Mouse (Mus musculus) liver, embryonic 13.5 days (tissue): Measurements from ENCODE around the gene Nfatc4. TPM values are rescaled to one million over a fixed set of nuclear protein-coding genes. Genes with fewer than 3 reads are reported as not detected.

Experiments
- ATAC-seq: fragments of 200-750 bp; cut with Nextera tagmentation; 2 replicates; pipeline ENCODE4 v1.8.0; 2017; ENCODE audit warnings: low read depth, mild to moderate bottlenecking, moderate number of reproducible peaks, moderate library complexity
- DNase-seq: peaks from one replicate; pipeline ENCODE4 v3.0.0; 2022
- H3K27ac ChIP-seq: fragments of 300-500 bp; sonication (generic); 2 replicates; pipeline ENCODE4 v1.5.1; 2015; ENCODE audit warnings: moderate library complexity, mild to moderate bottlenecking, inconsistent platforms
- H3K27me3 ChIP-seq: fragments of 300-500 bp; sonication (generic); 2 replicates; pipeline ENCODE4 v1.6.1; 2015; ENCODE audit warnings: mild to moderate bottlenecking, inconsistent platforms
- H3K36me3 ChIP-seq: fragments of 300-500 bp; sonication (generic); 2 replicates; pipeline ENCODE4 v1.6.1; 2015; ENCODE audit warnings: mild to moderate bottlenecking, inconsistent platforms
- H3K4me1 ChIP-seq: fragments of 300-500 bp; sonication (generic); replicated peaks from 2 replicates; pipeline ENCODE4 v1.6.1; 2015; ENCODE audit warnings: inconsistent platforms
- H3K4me2 ChIP-seq: fragments of 300-500 bp; sonication (generic); 2 replicates; pipeline ENCODE4 v1.6.1; 2015; ENCODE audit warnings: inconsistent platforms, mild to moderate bottlenecking, moderate library complexity
- H3K4me3 ChIP-seq: fragments of 300-500 bp; sonication (generic); replicated peaks from 2 replicates; pipeline ENCODE4 v1.5.1; 2015; ENCODE audit warnings: mild to moderate bottlenecking, inconsistent platforms
- H3K9ac ChIP-seq: fragments of 300-500 bp; sonication (generic); 2 replicates; pipeline ENCODE4 v1.6.1; 2015; ENCODE audit warnings: mild to moderate bottlenecking, inconsistent platforms
- H3K9me3 ChIP-seq: fragments of 300-500 bp; sonication (generic); replicated peaks from 2 replicates; pipeline ENCODE4 v1.6.1; 2016; ENCODE audit warnings: inconsistent platforms
- WGBS: fragments of 180-500 bp; shearing (Covaris S2); methylation state at CpG from one replicate; pipeline ENCODE4 v1.1.7; 2015; ENCODE audit not compliant: insufficient replicate concordance; 5-methylcytosine and 5-hydroxymethylcytosine counted together
- polyA plus RNA-seq: library from polyadenylated mRNA; unstranded; fragments of >200 nt; fragmentation: Nextera tagmentation; extraction: Ambion mirVana; gene quantifications from 2 replicates; pipeline ENCODE4 v1.2.1, GENCODE M21; 2015

Gene Nfatc4
- polyA plus RNA-seq, 1 experiment from 2014 or later: 1.5 TPM

DNA sequence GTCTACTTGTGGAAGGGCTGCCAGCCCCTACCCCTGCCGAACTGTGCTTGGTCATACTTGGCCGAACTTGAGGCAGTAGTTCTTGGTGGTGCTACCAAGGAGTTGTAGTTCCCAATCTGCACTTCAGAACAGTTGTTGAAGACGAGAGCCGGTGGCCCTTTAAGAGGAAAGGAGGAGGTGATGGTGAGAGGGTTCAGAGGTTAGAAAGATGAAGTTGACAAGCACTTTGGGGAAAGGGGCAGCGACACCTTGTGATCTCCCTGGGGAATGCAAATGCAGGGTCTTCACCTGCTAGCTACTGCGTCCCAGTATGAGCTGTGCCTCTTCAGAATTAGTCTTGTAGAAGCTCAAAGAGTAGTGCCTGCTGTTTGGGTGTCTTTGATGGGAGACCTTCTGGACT lies 37.7 kb upstream of the Nfatc4 start:
- H3K27ac ChIP-seq: no peak overlapping the region
- no peak overlapping the region for H3K4me3 ChIP-seq
- WGBS: 41% methylated on average over 6 of the region's 6 CpGs
- H3K4me1 ChIP-seq: peaks cover 20% of the 10 kb centered on the region
- H3K9ac ChIP-seq: no peak overlapping the region
- H3K9me3 ChIP-seq: no peaks in the 10 kb centered on the region
- no peak overlapping the region for H3K4me2 ChIP-seq
- DNase-seq (no peak), ATAC-seq (no peak)
- H3K36me3 ChIP-seq: 0 out of 2 replicates have a peak, but pooled peaks cover 2% of the 10 kb centered on the region
- peaks cover 63% of the 10 kb centered on the region for H3K27me3 ChIP-seq

GRCm38 (mm10) chr14:55787731-55788130 lies 35.2 kb upstream of the Nfatc4 start:
- Histone ChIP-seq H3K4me1 (peaks cover 16% of the 10 kb centered on the region), H3K27ac (no peak overlapping the region)
- ATAC-seq: no peak

DNA sequence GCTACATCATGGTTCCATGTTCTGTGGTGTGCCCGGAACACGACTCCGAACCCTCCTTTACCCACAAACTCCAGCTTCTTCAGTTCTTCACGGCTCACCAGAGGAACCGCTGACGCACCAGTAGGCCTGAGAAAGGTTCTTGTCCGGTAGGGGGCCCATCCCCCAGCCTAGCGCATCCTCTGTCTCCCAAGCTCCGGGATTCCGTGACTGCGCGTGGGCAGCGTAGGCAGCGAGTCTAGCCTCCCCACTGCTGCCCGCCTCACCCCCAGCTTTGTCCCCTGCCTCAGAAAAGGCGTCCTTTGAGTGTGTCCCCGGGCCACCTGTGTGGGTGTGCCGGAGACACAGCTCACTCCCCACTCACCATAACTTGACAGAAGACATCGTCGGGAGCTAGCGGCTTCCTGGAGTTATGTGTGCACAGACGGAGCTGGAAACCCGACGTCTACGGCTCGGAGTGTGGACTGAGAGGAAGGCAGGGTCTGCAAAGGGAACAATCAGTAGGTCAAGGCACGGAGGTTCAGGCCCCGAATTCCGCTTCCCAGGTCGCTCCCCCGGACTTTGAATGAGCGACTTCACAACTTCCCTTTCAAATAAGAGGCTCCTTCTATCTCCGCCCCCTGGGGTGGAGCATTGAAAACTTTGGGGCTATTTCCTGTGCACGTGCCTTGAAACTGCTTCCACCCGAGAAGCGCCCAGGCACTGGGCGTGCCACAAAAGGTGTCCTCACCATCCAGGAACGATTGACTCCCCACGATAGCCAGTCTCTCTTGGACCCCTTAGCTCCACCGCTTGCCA lies 34.5 kb upstream of the Nfatc4 start, which contains the start of gene Ripk3:
Gene Ripk3 (minus strand): TSS at position 610 of the 795 bp plus-strand sequence.
- ATAC-seq (peak; percentile 76), DNase-seq (peak; percentile 58)
- WGBS: 2% methylated on average over 40 of the region's 40 CpGs
- H3K4me3 ChIP-seq: peak within 1 kb of the TSS; percentile 65
- no peak within 1 kb of the TSS for H3K27ac ChIP-seq
- peaks cover 42% of the 10 kb centered on the region for H3K27me3 ChIP-seq
- 0 out of 2 replicates have a peak, but pooled peaks cover 2% of the 10 kb centered on the region for H3K36me3 ChIP-seq
- H3K4me1 ChIP-seq: peaks cover 16% of the 10 kb centered on the region
- no peaks in the 10 kb centered on the region for H3K9me3 ChIP-seq
- H3K9ac ChIP-seq: peak within 1 kb of the TSS; percentile 70
- peak within 1 kb of the TSS; percentile 91 for H3K4me2 ChIP-seq

More at GRCm38 (mm10) chr14:55787731-55788130, 35.2 kb upstream of the Nfatc4 start:
- Histone ChIP-seq H3K4me3 (peak overlapping the region; percentile 65), H3K27me3 (peaks cover 49% of the 10 kb centered on the region), H3K4me2 (peak overlapping the region; percentile 91), H3K9me3 (no peaks in the 10 kb centered on the region), H3K36me3 (0 out of 2 replicates have a peak, but pooled peaks cover 2% of the 10 kb centered on the region), H3K9ac (peak overlapping the region; percentile 70; the same call in 1 of the 2 replicates)
- DNase-seq: no peak
- 33% methylated on average over 11 of the region's 11 CpGs for WGBS

GRCm38 (mm10) chr14:55793461-55793860 lies 29.5 kb upstream of the Nfatc4 start:
- H3K4me3 ChIP-seq: no peak overlapping the region
- H3K9me3 ChIP-seq: no peaks in the 10 kb centered on the region
- 38% methylated on average over 2 of the region's 2 CpGs for WGBS
- ATAC-seq (no peak), DNase-seq (no peak)
- H3K27ac ChIP-seq: no peak overlapping the region
- no peaks in the 10 kb centered on the region for H3K27me3 ChIP-seq
- no peaks in the 10 kb centered on the region for H3K36me3 ChIP-seq
- no peak overlapping the region for H3K9ac ChIP-seq
- no peak overlapping the region for H3K4me2 ChIP-seq
- peaks cover 17% of the 10 kb centered on the region for H3K4me1 ChIP-seq

GRCm38 (mm10) chr14:55793946-55794345 lies 29.0 kb upstream of the Nfatc4 start:
- DNase-seq: no peak
- 47% methylated on average over 2 of the region's 2 CpGs for WGBS
- Histone ChIP-seq H3K36me3 (no peaks in the 10 kb centered on the region), H3K4me1 (peaks cover 13% of the 10 kb centered on the region), H3K27ac (no peak overlapping the region), H3K9ac (no peak overlapping the region), H3K27me3 (no peaks in the 10 kb centered on the region), H3K9me3 (no peaks in the 10 kb centered on the region), H3K4me3 (no peak overlapping the region), H3K4me2 (no peak overlapping the region)
- ATAC-seq: no peak

- H3K27me3 ChIP-seq: no peaks in the 10 kb centered on the region
- H3K27ac ChIP-seq: no peak overlapping the region
- H3K9me3 ChIP-seq: no peaks in the 10 kb centered on the region
- 55% methylated on average over 15 of the region's 15 CpGs for WGBS
- H3K4me3 ChIP-seq: no peak overlapping the region
- H3K4me1 ChIP-seq: peaks cover 12% of the 10 kb centered on the region
- H3K36me3 ChIP-seq: no peaks in the 10 kb centered on the region
- ATAC-seq: peak; percentile 23; the same call in 1 of the 2 replicates
- H3K4me2 ChIP-seq: no peak overlapping the region
- peak overlapping the region; percentile 17; the same call in 1 of the 2 replicates for H3K9ac ChIP-seq
- DNase-seq: no peak
Observed at GRCm38 (mm10) chr14:55795380-55796163, 27.4 kb upstream of the Nfatc4 start.

GRCm38 (mm10) chr14:55814885-55815284 lies 8.1 kb upstream of the Nfatc4 start:
- no peak overlapping the region for H3K27ac ChIP-seq
- peak overlapping the region; percentile 38 for H3K4me3 ChIP-seq
- peak overlapping the region; percentile 55 for H3K4me2 ChIP-seq
- 32% methylated on average over 16 of the region's 16 CpGs for WGBS
- no peaks in the 10 kb centered on the region for H3K36me3 ChIP-seq
- no peak overlapping the region for H3K9ac ChIP-seq
- no peaks in the 10 kb centered on the region for H3K9me3 ChIP-seq
- H3K27me3 ChIP-seq: 0 out of 2 replicates have a peak, but pooled peaks cover 5% of the 10 kb centered on the region
- 0 out of 2 replicates have a peak, but pooled peaks cover 2% of the 10 kb centered on the region for H3K4me1 ChIP-seq
- ATAC-seq: no peak
- peak; percentile 17 for DNase-seq

DNA sequence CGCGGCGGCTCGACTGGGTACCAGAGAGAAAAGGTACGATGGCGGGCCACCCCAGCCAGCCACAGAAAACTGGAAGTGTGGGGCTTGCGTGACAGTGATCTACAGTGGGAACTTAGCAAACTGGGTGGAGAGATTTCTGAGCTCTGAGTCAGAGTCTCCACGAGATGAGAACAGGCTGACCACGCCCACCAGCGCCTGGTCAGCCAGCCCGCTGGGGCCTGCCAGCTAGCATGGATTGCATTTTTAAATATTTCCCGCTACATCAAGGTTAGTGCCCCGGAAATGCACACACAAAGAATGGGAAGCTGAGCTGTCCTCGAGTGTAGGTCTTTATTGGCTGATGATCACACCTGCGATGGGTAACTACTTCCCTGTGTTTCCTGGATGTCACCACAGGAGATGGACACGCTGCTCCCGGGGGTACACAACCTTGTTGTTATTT lies 7.6 kb upstream of the Nfatc4 start:
- no peak overlapping the region for H3K9ac ChIP-seq
- ATAC-seq (no peak), DNase-seq (no peak)
- 0 out of 2 replicates have a peak, but pooled peaks cover 2% of the 10 kb centered on the region for H3K4me1 ChIP-seq
- H3K36me3 ChIP-seq: no peaks in the 10 kb centered on the region
- WGBS: 22% methylated on average over 17 of the region's 17 CpGs
- H3K4me3 ChIP-seq: peak overlapping the region; percentile 38
- H3K27me3 ChIP-seq: 0 out of 2 replicates have a peak, but pooled peaks cover 5% of the 10 kb centered on the region
- H3K4me2 ChIP-seq: peak overlapping the region; percentile 55
- H3K27ac ChIP-seq: no peak overlapping the region
- H3K9me3 ChIP-seq: no peaks in the 10 kb centered on the region

DNA sequence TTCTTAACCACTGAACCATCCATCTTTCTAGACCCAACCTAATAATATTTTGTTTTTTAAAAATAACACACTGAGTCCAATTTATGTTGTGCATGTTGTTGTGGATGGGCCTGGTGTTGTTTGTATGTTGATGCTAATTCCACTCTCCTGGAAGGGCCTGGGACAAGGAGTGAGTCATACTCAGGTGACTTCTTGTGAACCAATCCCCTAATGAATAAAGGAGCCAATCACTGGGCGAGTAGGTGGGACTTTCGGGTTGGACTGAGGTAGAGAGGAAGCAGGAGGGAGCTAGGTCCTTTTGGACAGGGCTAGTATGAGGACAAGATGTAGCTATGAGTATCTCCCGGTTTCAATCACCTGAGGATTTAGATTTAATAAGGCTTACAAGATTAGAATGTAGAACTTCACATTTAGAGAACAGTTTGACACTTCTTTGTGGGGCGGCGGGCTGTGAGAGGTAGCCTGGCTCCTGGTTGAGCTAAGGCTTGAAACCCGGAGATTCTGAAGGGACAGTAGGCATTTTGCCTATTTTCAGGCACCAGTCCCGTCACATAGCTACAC lies 3.0 kb upstream of the Nfatc4 start:
- Histone ChIP-seq H3K4me2 (no peak overlapping the region), H3K4me3 (no peak overlapping the region), H3K36me3 (no peaks in the 10 kb centered on the region), H3K9me3 (no peaks in the 10 kb centered on the region), H3K27me3 (peaks cover 33% of the 10 kb centered on the region), H3K4me1 (peaks cover 21% of the 10 kb centered on the region), H3K27ac (no peak overlapping the region), H3K9ac (no peak overlapping the region)
- ATAC-seq (no peak), DNase-seq (no peak)
- WGBS: 64% methylated on average over 7 of the region's 7 CpGs

DNA sequence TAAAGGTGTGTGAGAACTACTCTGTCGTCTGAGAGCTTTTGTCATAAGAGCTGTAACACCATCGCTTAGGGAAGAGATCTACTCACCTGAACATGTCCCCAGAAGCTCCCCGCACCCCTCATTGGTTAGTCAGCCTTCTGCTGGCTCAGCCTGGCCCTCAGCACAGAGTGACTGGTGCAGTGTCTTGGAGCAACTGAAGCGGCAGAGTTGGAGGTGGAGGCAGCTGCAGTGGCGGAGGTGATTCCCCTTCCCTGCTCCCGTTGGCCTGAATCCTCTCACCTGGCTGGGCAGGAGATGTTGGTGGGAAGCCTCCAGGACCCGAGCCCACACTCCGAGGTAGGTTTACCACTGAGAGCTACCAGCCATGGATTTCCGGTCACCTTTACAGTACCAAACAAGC lies 2.4 kb upstream of the Nfatc4 start:
- DNase-seq: no peak
- H3K4me2 ChIP-seq: no peak overlapping the region
- ATAC-seq: no peak
- 69% methylated on average over 9 of the region's 9 CpGs for WGBS
- H3K36me3 ChIP-seq: no peaks in the 10 kb centered on the region
- no peak overlapping the region for H3K4me3 ChIP-seq
- peaks cover 26% of the 10 kb centered on the region for H3K4me1 ChIP-seq
- H3K9me3 ChIP-seq: no peaks in the 10 kb centered on the region
- peaks cover 37% of the 10 kb centered on the region for H3K27me3 ChIP-seq
- H3K27ac ChIP-seq: no peak overlapping the region
- H3K9ac ChIP-seq: no peak overlapping the region
